In genomic region chr14:103096621-103097020, GRCm38 (mm10) we compare ENCODE assay signal across 11 mouse cellular contexts. TPM values are rescaled to one million over a fixed set of nuclear protein-coding genes. Genes with fewer than 3 reads are reported as not detected.
DNase-seq lines count a peak whose midpoint lies in the region; ATAC-seq and TF ChIP-seq lines count a peak whose summit lies in the region.
"Had no signal": no experiment of that assay in that cellular context is flagged by ENCODE, and none has a peak within 500 bp of the region (broad histone marks: within the 10 kb centered on the region; RNA-seq: fewer than 3 reads in every experiment).

No protein-coding gene starts in this region.

- H3K4me3 ChIP-seq in hindbrain, embryonic 12.5 days, result no peak overlapping the region
- no peak overlapping the region for H3K4me3 ChIP-seq in hindbrain, embryonic 11.5 days (ENCODE audit: low read depth, low read length)
- H3K4me3 ChIP-seq in bone marrow macrophage, adult 2 months (ENCODE audit: insufficient read depth, low read length), result peak overlapping the region; percentile 1; the same call in 1 of the 2 replicates
- H3K4me3 ChIP-seq: neural tube, embryonic 12.5 days had no signal

- WGBS in hindbrain, embryonic 12.5 days, result 81% methylated on average over 6 of the region's 6 CpGs
- 84% methylated on average over 6 of the region's 6 CpGs for WGBS in hindbrain, embryonic 11.5 days

- no peaks in the 10 kb centered on the region for H3K9me3 ChIP-seq in hindbrain, embryonic 12.5 days (replicated peaks)
- no peaks in the 10 kb centered on the region for H3K9me3 ChIP-seq in hindbrain, embryonic 11.5 days (ENCODE audit: control insufficient read depth, low read length)
- H3K9me3 ChIP-seq: neural tube, embryonic 12.5 days had no signal

- peaks cover 14% of the 10 kb centered on the region for H3K36me3 ChIP-seq in hindbrain, embryonic 12.5 days
- H3K36me3 ChIP-seq in hindbrain, embryonic 11.5 days (ENCODE audit: control insufficient read depth, insufficient read depth, low read length), result no peaks in the 10 kb centered on the region

- ATAC-seq in hindbrain, embryonic 12.5 days (ENCODE audit: low FRiP score), result no peak
- ATAC-seq in hindbrain, embryonic 11.5 days (ENCODE audit: low FRiP score), result no peak

- H3K9ac ChIP-seq in hindbrain, embryonic 12.5 days, result no peak overlapping the region
- H3K9ac ChIP-seq in hindbrain, embryonic 11.5 days (ENCODE audit: low read depth, low read length), result no peak overlapping the region
- H3K9ac ChIP-seq: neural tube, embryonic 12.5 days had no signal

- peaks cover 20% of the 10 kb centered on the region for H3K4me1 ChIP-seq in hindbrain, embryonic 12.5 days
- H3K4me1 ChIP-seq in hindbrain, embryonic 11.5 days (replicated peaks; ENCODE audit: control insufficient read depth, insufficient read depth, low read length), result no peaks in the 10 kb centered on the region
- peaks cover 24% of the 10 kb centered on the region for H3K4me1 ChIP-seq in bone marrow macrophage, adult 2 months (ENCODE audit: control insufficient read depth, insufficient read depth, low read length)

- no peak for DNase-seq in hindbrain, embryonic 11.5 days (ENCODE audit: low spot score)
- peak; percentile 41 for DNase-seq in Muller cell, postnatal 12 days (ENCODE audit: inconsistent ontology term)
- DNase-seq in lung, postnatal 10 days, result peak; percentile 45
- no peak for DNase-seq in layer of hippocampus, postnatal 10 days (ENCODE audit: low spot score in 2 of 2)
- DNase-seq in thymus, postnatal 14 days, result no peak
- DNase-seq: cerebellum, adult 8-10 months had no signal

- 0 out of 2 replicates have a peak overlapping the region, but pooled peaks have one; percentile 1 for H3K4me2 ChIP-seq in hindbrain, embryonic 12.5 days (replicated peaks)
- no peak overlapping the region for H3K4me2 ChIP-seq in hindbrain, embryonic 11.5 days (replicated peaks; ENCODE audit: low read depth, low read length)

- no peak overlapping the region for H3K27ac ChIP-seq in hindbrain, embryonic 12.5 days
- H3K27ac ChIP-seq in hindbrain, embryonic 11.5 days (ENCODE audit: low read depth, low read length), result no peak overlapping the region
- peak overlapping the region; percentile 2; the same call in 1 of the 2 replicates for H3K27ac ChIP-seq in bone marrow macrophage, adult 2 months (ENCODE audit: insufficient read depth, low read depth, low read length)
- H3K27ac ChIP-seq: neural tube, embryonic 12.5 days had no signal

- TF ChIP-seq POLR2A in bone marrow macrophage, adult 2 months (IDR thresholded peaks at IDR 0.05; ENCODE audit: borderline replicate concordance, low read depth, low read length), result no peak

- TF ChIP-seq CTCF in bone marrow macrophage, adult 2 months (IDR thresholded peaks at IDR 0.05; ENCODE audit: low read depth, low read length), result no peak

- H3K27me3 ChIP-seq in hindbrain, embryonic 12.5 days, result no peaks in the 10 kb centered on the region
- no peaks in the 10 kb centered on the region for H3K27me3 ChIP-seq in hindbrain, embryonic 11.5 days (ENCODE audit: control insufficient read depth, insufficient read depth, low read length)
- H3K27me3 ChIP-seq: neural tube, embryonic 12.5 days had no signal

RNA-seq across cellular contexts. Expression of gene Fbxl3, which starts 2.7 kb away (rescaled TPM):
- 32.4 and 34.5 TPM in 2 replicates for polyA plus RNA-seq in hindbrain, embryonic 12.5 days (2016; fragmentation: Nextera tagmentation; extraction: Ambion mirVana)
- 25.7 and 30.9 TPM in 2 replicates for polyA plus RNA-seq in hindbrain, embryonic 11.5 days (2014; fragmentation: Nextera tagmentation; extraction: Ambion mirVana)
- polyA plus RNA-seq in bone marrow macrophage, adult 2 months (2012; ENCODE audit: insufficient read depth, insufficient read length, missing spikeins), result 69.0 and 80.2 TPM in 2 replicates
- total RNA-seq in layer of hippocampus, postnatal 10 days (2021), result 10 to 100 TPM; 66.6 to 80.9 TPM

RNA-seq across cellular contexts. Expression of gene Cln5, which starts 26.6 kb away (rescaled TPM):
- 23.0 and 25.2 TPM in 2 replicates for polyA plus RNA-seq in hindbrain, embryonic 12.5 days (2016; fragmentation: Nextera tagmentation; extraction: Ambion mirVana)
- 29.3 and 32.2 TPM in 2 replicates for polyA plus RNA-seq in hindbrain, embryonic 11.5 days (2014; fragmentation: Nextera tagmentation; extraction: Ambion mirVana)
- 53.5 and 58.2 TPM in 2 replicates for polyA plus RNA-seq in bone marrow macrophage, adult 2 months (2012; ENCODE audit: insufficient read depth, insufficient read length, missing spikeins)
- 1 to 10 TPM; 6.5 to 6.9 TPM for total RNA-seq in layer of hippocampus, postnatal 10 days (2021)

RNA-seq across cellular contexts. Expression of gene Acod1, which starts 49.8 kb away (rescaled TPM):
- polyA plus RNA-seq in hindbrain, embryonic 12.5 days (2016; fragmentation: Nextera tagmentation; extraction: Ambion mirVana), result not detected in 2 replicates
- polyA plus RNA-seq in hindbrain, embryonic 11.5 days (2014; fragmentation: Nextera tagmentation; extraction: Ambion mirVana), result not detected in 2 replicates
- polyA plus RNA-seq in bone marrow macrophage, adult 2 months (2012; ENCODE audit: insufficient read depth, insufficient read length, missing spikeins), result 1.6 and 1.9 TPM in 2 replicates
- total RNA-seq in layer of hippocampus, postnatal 10 days (2021), result not detected
- polyA plus RNA-seq: kidney, embryonic 16.5 days; limb, embryonic 11.5 days; neural tube, embryonic 12.5 days had no signal

Comparison
In these comparisons a context has a peak if more than half of its experiments do, and no peak if none do; other contexts are left out.
1. DNase-seq: peak in Muller cell, postnatal 12 days (single experiment) and lung, postnatal 10 days (single experiment); none in hindbrain, embryonic 11.5 days (single experiment), layer of hippocampus, postnatal 10 days (0 of 2) and thymus, postnatal 14 days (single experiment).